Mouse (Mus musculus) CH12.LX (cell line): ENCODE results near the gene Fndc9. TPM values are rescaled to one million over a fixed set of nuclear protein-coding genes. Genes with fewer than 3 reads are reported as not detected.

Experiments
- DNase-seq: peaks from one replicate; pipeline ENCODE4 v3.0.0-alpha.2; 2013; ENCODE audit errors: extremely low read depth
- H3K27ac ChIP-seq: 2 replicates; pipeline ENCODE4 v1.5.1; 2012; ENCODE audit warnings: low read depth, mild to moderate bottlenecking, control low read depth, moderate library complexity; ENCODE audit not compliant: insufficient read depth
- H3K27me3 ChIP-seq: replicated peaks from 2 replicates; pipeline ENCODE3; 2012; ENCODE audit warnings: inconsistent platforms
- H3K36me3 ChIP-seq, 2 experiments: replicated peaks in 1 of 2; 2 replicates each; pipeline versions ENCODE3 to v1.6.1; 2012; ENCODE audit warnings: inconsistent platforms in 1 of 2, low read length in 1 of 2, mild to moderate bottlenecking in 1 of 2, mixed read lengths in 1 of 2, moderate library complexity in 1 of 2; ENCODE audit not compliant: control insufficient read depth in 1 of 2, insufficient read depth in 1 of 2
- H3K4me1 ChIP-seq, 2 experiments: 2 replicates each; pipeline ENCODE4 v1.6.1; 2012; ENCODE audit warnings: inconsistent platforms in 1 of 2, moderate library complexity in 1 of 2; ENCODE audit not compliant: insufficient read depth in 2 of 2, control insufficient read depth in 1 of 2
- H3K4me2 ChIP-seq: 2 replicates; pipeline ENCODE4 v1.6.1; 2012; ENCODE audit warnings: low read depth, mild to moderate bottlenecking, control low read depth; ENCODE audit not compliant: poor library complexity, insufficient read depth, severe bottlenecking
- H3K4me3 ChIP-seq, 3 experiments: fragments of 150-350 bp in 1 of 3; sonication (generic) in 1 of 3; replicated peaks in 1 of 3; 2 replicates each; pipeline versions ENCODE3 to v1.5.1; 2011 to 2012; ENCODE audit warnings: low read depth in 2 of 3, low read length in 2 of 3, mild to moderate bottlenecking in 2 of 3, moderate library complexity in 2 of 3, control low read depth in 1 of 3, improper control_type of control experiment in 1 of 3, inconsistent platforms in 1 of 3, mixed read lengths in 1 of 3; ENCODE audit not compliant: poor library complexity in 1 of 3
- H3K79me2 ChIP-seq: replicated peaks from 2 replicates; pipeline ENCODE4 v1.6.1; 2012; ENCODE audit warnings: mild to moderate bottlenecking, moderate library complexity; ENCODE audit not compliant: control insufficient read depth, poor library complexity, insufficient read depth, severe bottlenecking; ENCODE audit errors: extremely low read depth
- H3K9ac ChIP-seq: 2 replicates; pipeline ENCODE4 v1.6.1; 2012; ENCODE audit warnings: low read depth, mild to moderate bottlenecking, control low read depth, moderate library complexity; ENCODE audit not compliant: insufficient read depth
- H3K9me3 ChIP-seq: replicated peaks from 2 replicates; pipeline ENCODE3; 2012; ENCODE audit warnings: low read length, inconsistent platforms, mixed read lengths
- CHD1 ChIP-seq: IDR thresholded peaks from 2 replicates; pipeline ENCODE4 v1.6.1; 2012; ENCODE audit warnings: low read depth, low read length, improper control_type of control experiment, inconsistent platforms
- CTCF ChIP-seq, 2 experiments: IDR thresholded peaks in 1 of 2; conservative IDR thresholded peaks in 1 of 2; 2 replicates each; pipeline ENCODE4 v1.5.1; 2011 to 2012; ENCODE audit warnings: low read depth in 2 of 2, low read length in 2 of 2, improper control_type of control experiment in 1 of 2, inconsistent platforms in 1 of 2, mild to moderate bottlenecking in 1 of 2, moderate library complexity in 1 of 2
- E2F4 ChIP-seq: IDR thresholded peaks from 2 replicates; pipeline ENCODE4 v1.6.1; 2011; ENCODE audit warnings: low read depth, low read length, improper control_type of control experiment; ENCODE audit not compliant: insufficient replicate concordance
- EP300 ChIP-seq: IDR thresholded peaks from 2 replicates; pipeline ENCODE4 v1.6.1; 2011; ENCODE audit warnings: low read length, improper control_type of control experiment
- ETS1 ChIP-seq: conservative IDR thresholded peaks from 2 replicates; pipeline ENCODE4 v1.6.1; 2012; ENCODE audit warnings: low read depth, mild to moderate bottlenecking, inconsistent platforms, low read length, improper control_type of control experiment, moderate library complexity
- GABPA ChIP-seq: IDR thresholded peaks from 2 replicates; pipeline ENCODE4 v1.6.1; 2012; ENCODE audit warnings: low read depth, low read length, improper control_type of control experiment, inconsistent platforms; ENCODE audit not compliant: insufficient replicate concordance
- HCFC1 ChIP-seq: IDR thresholded peaks from 2 replicates; pipeline ENCODE4 v1.6.1; 2012; ENCODE audit warnings: low read depth, mild to moderate bottlenecking, inconsistent platforms, low read length, improper control_type of control experiment
- JUN ChIP-seq: IDR thresholded peaks from 2 replicates; pipeline ENCODE4 v1.6.1; 2011; ENCODE audit warnings: low read depth, mild to moderate bottlenecking, low read length, improper control_type of control experiment, moderate library complexity; ENCODE audit not compliant: insufficient read depth
- MAZ ChIP-seq: IDR thresholded peaks from 2 replicates; pipeline ENCODE4 v1.6.1; 2012; ENCODE audit warnings: low read depth, mild to moderate bottlenecking, inconsistent platforms, low read length, improper control_type of control experiment, moderate library complexity
- MEF2A ChIP-seq: IDR thresholded peaks from 2 replicates; pipeline ENCODE4 v1.6.1; 2014; ENCODE audit warnings: low read depth, mild to moderate bottlenecking, inconsistent platforms, low read length, improper control_type of control experiment, borderline replicate concordance
- MYC ChIP-seq: IDR thresholded peaks from 2 replicates; pipeline ENCODE4 v1.6.1; 2011; ENCODE audit warnings: low read depth, mild to moderate bottlenecking, improper control_type of control experiment, low read length
- NELFE ChIP-seq: IDR thresholded peaks from 2 replicates; pipeline ENCODE4 v1.6.1; 2011; ENCODE audit warnings: low read depth, low read length, improper control_type of control experiment
- NRF1 ChIP-seq: IDR thresholded peaks from 2 replicates; pipeline ENCODE4 v1.6.1; 2014; ENCODE audit warnings: low read depth, mild to moderate bottlenecking, inconsistent platforms, low read length, improper control_type of control experiment, moderate library complexity
- POLR2A ChIP-seq: IDR thresholded peaks from 2 replicates; pipeline ENCODE4 v1.6.1; 2011; ENCODE audit warnings: low read depth, mild to moderate bottlenecking, improper control_type of control experiment, low read length
- RAD21 ChIP-seq: IDR thresholded peaks from 2 replicates; pipeline ENCODE4 v1.6.1; 2011; ENCODE audit warnings: low read depth, mild to moderate bottlenecking, low read length, improper control_type of control experiment, moderate library complexity
- USF1 ChIP-seq: IDR thresholded peaks from 2 replicates; pipeline ENCODE4 v1.6.1; 2014; ENCODE audit warnings: low read depth, mild to moderate bottlenecking, inconsistent platforms, low read length, improper control_type of control experiment
- ZNF384 ChIP-seq: IDR thresholded peaks from 2 replicates; pipeline ENCODE4 v1.6.1; 2012; ENCODE audit warnings: low read depth, low read length, improper control_type of control experiment, inconsistent platforms
- dilution Hi-C: fragments of 300-500 bp; cut with MboI; formaldehyde crosslinking; loops from 2 replicates; pipeline ENCODE4 v1.14.3; 2020; ENCODE audit warnings: low sequenced_read_pairs; ENCODE audit not compliant: extremely low pct_unique_long_range_greater_than_20kb, extremely low pct_ligation_motif_present
- in situ Hi-C: fragments of 300-500 bp; cut with MboI; formaldehyde crosslinking; loops from 3 replicates; pipeline ENCODE4 v1.14.3; 2019; ENCODE audit warnings: low sequenced_read_pairs, low pct_ligation_motif_present, low pct_unique_long_range_greater_than_20kb, mixed read lengths
- polyA plus RNA-seq: library from polyadenylated mRNA; unstranded; fragments of >175 nt; gene quantifications from 2 replicates; pipeline ENCODE4 v1.2.1, GENCODE M21; 2012; ENCODE audit warnings: low read depth; ENCODE audit not compliant: insufficient read length
- total RNA-seq, 2 experiments: library from RNA; depleted of rRNA; stranded (reverse); fragments of 300-350 nt in 1 of 2; fragments of >200 nt in 1 of 2; gene quantifications; 2 replicates each; pipeline ENCODE4 v1.2.3; 2012 to 2014

Gene Fndc9
- total and polyA plus RNA-seq, 3 experiments = 3.9 to 12.1 TPM; not detected in 1

GRCm38 (mm10) chr11:46213844-46214243 is 21.5 kb upstream of the Fndc9 start:
- H3K27me3 ChIP-seq = no peaks in the 10 kb centered on the region
- in situ Hi-C loops (loop anchor here (10.0 kb wide), 1 partner anchor 259 kb away; the partner anchor contains the start of gene Thg1l), dilution Hi-C loops (no loop called here)
- DNase-seq = no peak
- no peak overlapping the region for H3K4me3 ChIP-seq
- H3K9ac ChIP-seq = no peak overlapping the region
- no peaks in the 10 kb centered on the region for H3K79me2 ChIP-seq
- peaks cover 7 to 42% of the 10 kb centered on the region in 2 experiments for H3K4me1 ChIP-seq
- TF ChIP-seq E2F4 (no peak), RAD21 (no peak), HCFC1 (no peak), MYC (no peak), POLR2A (no peak), ZNF384 (no peak), NRF1 (no peak), CTCF (conservative IDR thresholded peaks at IDR 0.05 in 1 of 2, IDR thresholded peaks at IDR 0.05 in 1 of 2; ENCODE audit: low read depth in 2 of 2, low read length in 2 of 2) (no peak), EP300 (no peak), JUN (no peak), MAZ (no peak), GABPA (no peak), NELFE (no peak), MEF2A (no peak), CHD1 (no peak), USF1 (no peak)
- H3K27ac ChIP-seq = no peak overlapping the region
- no peak overlapping the region for H3K4me2 ChIP-seq
- H3K36me3 ChIP-seq = peaks cover 74 to 100% of the 10 kb centered on the region in 2 experiments
- H3K9me3 ChIP-seq = no peaks in the 10 kb centered on the region

- no peak overlapping the region for H3K4me2 ChIP-seq
- no peaks in the 10 kb centered on the region for H3K27me3 ChIP-seq
- peaks cover 74 to 100% of the 10 kb centered on the region in 2 experiments for H3K36me3 ChIP-seq
- no peak for DNase-seq
- H3K4me1 ChIP-seq = peaks cover 7 to 42% of the 10 kb centered on the region in 2 experiments
- H3K79me2 ChIP-seq = no peaks in the 10 kb centered on the region
- in situ Hi-C loops = loop anchor here (10.0 kb wide), 1 partner anchor 260 kb away; the partner anchor contains the start of gene Thg1l
- H3K27ac ChIP-seq = no peak overlapping the region
- dilution Hi-C loops = no loop called here
- H3K9ac ChIP-seq = no peak overlapping the region
- no peak overlapping the region for H3K4me3 ChIP-seq
- TF ChIP-seq ETS1 = no peak
- no peaks in the 10 kb centered on the region for H3K9me3 ChIP-seq
These were observed 20.7 kb upstream of the Fndc9 start for GRCm38 (mm10) chr11:46214368-46215230.
